Mouse (Mus musculus): ENCODE results near the gene Ubap2. TPM values are rescaled to one million over a fixed set of nuclear protein-coding genes. Genes with fewer than 3 reads are reported as not detected.

Gene Ubap2
- 50.1 and 60.2 TPM in 2 replicates for polyA plus RNA-seq (2015; fragmentation: Nextera tagmentation; extraction: Ambion mirVana)

DNA sequence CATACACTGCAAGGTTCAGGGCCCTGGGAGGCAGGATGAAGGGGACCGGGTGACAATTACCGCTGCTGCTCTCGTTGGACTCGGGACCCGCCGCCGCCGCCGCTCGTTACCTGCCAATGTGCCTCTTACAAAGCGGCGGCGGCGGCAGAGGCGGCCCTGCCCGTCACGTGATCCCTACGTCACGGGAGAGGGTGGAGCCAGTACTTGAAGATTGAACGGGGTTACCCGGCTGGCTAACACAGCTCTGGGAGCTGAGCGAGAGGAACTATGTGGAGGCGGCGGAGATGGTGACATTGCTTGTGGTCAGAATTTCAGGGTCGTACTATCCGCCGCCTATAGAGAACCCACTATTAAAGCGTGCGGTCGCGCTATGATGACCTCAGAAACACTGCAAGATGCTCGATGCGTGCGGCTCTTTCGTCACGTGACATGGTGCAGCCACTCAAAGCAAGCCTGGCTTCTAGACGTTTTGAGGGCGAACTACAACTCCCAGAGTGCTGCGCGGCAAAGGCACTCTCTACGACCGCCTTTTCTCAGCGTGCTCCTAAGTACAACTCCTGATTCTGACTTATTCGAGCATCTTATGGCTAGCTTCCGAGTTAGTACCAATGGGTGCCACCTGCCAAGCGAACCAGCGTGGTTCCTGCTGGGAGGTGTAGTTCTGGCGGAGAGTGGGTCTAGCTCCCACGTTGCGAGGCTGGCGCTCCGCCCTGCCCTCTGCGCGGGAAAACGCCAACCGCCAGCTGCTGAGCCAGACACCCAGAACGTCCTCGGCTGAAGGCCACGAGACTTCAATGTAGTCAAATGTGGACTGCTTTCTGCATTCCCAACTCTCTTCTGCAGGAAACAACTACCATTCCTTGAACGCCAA, at the start of gene Ubap2:
TSS of gene Ubap2 (minus strand) at position 165 of the 871 bp plus-strand sequence.
- WGBS = under 1% methylated on average over 60 of the region's 60 CpGs
- peak within 1 kb of the TSS; percentile 83 for H3K9ac ChIP-seq (ENCODE audit: low read depth, low read length)

DNA sequence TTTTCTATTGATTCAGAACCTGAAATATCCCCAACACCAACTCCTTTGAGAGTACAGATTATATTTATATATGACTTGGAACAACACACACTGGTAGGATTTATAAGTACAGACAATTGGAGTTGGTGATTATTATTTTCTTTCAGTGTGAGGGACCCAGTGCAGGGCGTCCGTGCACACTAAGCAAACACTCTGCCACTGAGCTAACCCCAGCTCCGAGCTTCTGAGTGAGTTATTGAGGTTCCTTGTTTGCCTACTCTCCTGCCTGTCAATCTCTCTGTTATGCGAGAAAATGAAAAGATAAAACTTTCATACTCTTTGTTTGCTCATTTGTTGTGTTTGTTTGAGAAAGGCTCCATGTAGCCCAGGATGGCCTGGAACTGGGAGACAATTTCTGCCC, 46.0 kb upstream of the Ubap2 start:
- no peak for ATAC-seq
- WGBS = 76% methylated on average over 4 of the region's 4 CpGs

More for the DNA sequence above, at the start of gene Ubap2:
- H3K9me3 ChIP-seq (ENCODE audit: control insufficient read depth, low read length) = no peaks in the 10 kb centered on the region
- peak within 1 kb of the TSS; percentile 94 for H3K4me2 ChIP-seq (ENCODE audit: low read length)
- peak; percentile 98 for ATAC-seq
- H3K27me3 ChIP-seq (replicated peaks; ENCODE audit: control insufficient read depth, insufficient read depth, low read length) = no peaks in the 10 kb centered on the region
- peaks cover 27% of the 10 kb centered on the region for H3K4me1 ChIP-seq (ENCODE audit: control insufficient read depth, insufficient read depth, low read depth, low read length)
- peak within 1 kb of the TSS; percentile 66 for H3K4me3 ChIP-seq (ENCODE audit: low read length)
- H3K27ac ChIP-seq (ENCODE audit: low read depth, low read length) = peak within 1 kb of the TSS; percentile 95
- peaks cover 2% of the 10 kb centered on the region; the same call in 1 of the 2 replicates for H3K36me3 ChIP-seq (ENCODE audit: control insufficient read depth, insufficient read depth, low read length)

GRCm38 (mm10) chr4:41318267-41318666, 43.3 kb upstream of the Ubap2 start:
- H3K27ac ChIP-seq (ENCODE audit: low read depth, low read length) = no peak overlapping the region
- no peak overlapping the region for H3K9ac ChIP-seq (ENCODE audit: low read depth, low read length)
- no peak overlapping the region for H3K4me3 ChIP-seq (ENCODE audit: low read length)
- H3K9me3 ChIP-seq (ENCODE audit: control insufficient read depth, low read length) = no peaks in the 10 kb centered on the region
- no peaks in the 10 kb centered on the region for H3K27me3 ChIP-seq (replicated peaks; ENCODE audit: control insufficient read depth, insufficient read depth, low read length)
- 84% methylated on average over 5 of the region's 5 CpGs for WGBS
- peaks cover 8% of the 10 kb centered on the region for H3K4me1 ChIP-seq (ENCODE audit: control insufficient read depth, insufficient read depth, low read depth, low read length)
- ATAC-seq = no peak
- H3K36me3 ChIP-seq (ENCODE audit: control insufficient read depth, insufficient read depth, low read length) = no peaks in the 10 kb centered on the region
- H3K4me2 ChIP-seq (ENCODE audit: low read length) = no peak overlapping the region

More for the DNA sequence above, 46.0 kb upstream of the Ubap2 start:
- Histone ChIP-seq H3K36me3 (ENCODE audit: control insufficient read depth, insufficient read depth, low read length) (no peaks in the 10 kb centered on the region), H3K9ac (ENCODE audit: low read depth, low read length) (no peak overlapping the region), H3K4me3 (ENCODE audit: low read length) (no peak overlapping the region), H3K4me1 (ENCODE audit: control insufficient read depth, insufficient read depth, low read depth, low read length) (no peaks in the 10 kb centered on the region), H3K27me3 (replicated peaks; ENCODE audit: control insufficient read depth, insufficient read depth, low read length) (no peaks in the 10 kb centered on the region), H3K9me3 (ENCODE audit: control insufficient read depth, low read length) (no peaks in the 10 kb centered on the region), H3K4me2 (ENCODE audit: low read length) (no peak overlapping the region), H3K27ac (ENCODE audit: low read depth, low read length) (no peak overlapping the region)

DNA sequence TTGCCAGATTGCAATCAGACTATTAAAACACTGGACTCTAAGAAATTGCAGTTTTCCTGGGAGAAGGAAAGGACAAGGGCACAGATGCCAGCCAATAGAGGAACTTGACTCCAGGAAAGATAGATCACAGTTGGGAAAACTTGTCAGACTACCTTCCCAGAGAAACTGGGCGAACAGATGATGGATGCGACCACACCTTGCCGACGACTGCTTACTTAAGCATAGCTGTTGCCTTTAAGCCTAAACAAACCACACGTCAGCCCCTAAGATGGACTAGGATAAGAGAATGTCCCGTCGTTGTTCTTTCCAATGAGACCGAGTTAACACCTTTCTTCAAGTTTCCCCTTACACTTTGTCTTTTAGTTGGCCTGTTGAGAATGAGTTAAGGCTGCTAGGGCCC, 40.2 kb upstream of the Ubap2 start:
- peak overlapping the region; percentile 92 for H3K4me2 ChIP-seq (ENCODE audit: low read length)
- H3K4me1 ChIP-seq (ENCODE audit: control insufficient read depth, insufficient read depth, low read depth, low read length) = peaks cover 16% of the 10 kb centered on the region
- H3K4me3 ChIP-seq (ENCODE audit: low read length) = peak overlapping the region; percentile 100
- 57% methylated on average over 8 of the region's 8 CpGs for WGBS
- peak overlapping the region; percentile 92 for H3K9ac ChIP-seq (ENCODE audit: low read depth, low read length)
- H3K27me3 ChIP-seq (replicated peaks; ENCODE audit: control insufficient read depth, insufficient read depth, low read length) = no peaks in the 10 kb centered on the region
- no peaks in the 10 kb centered on the region for H3K9me3 ChIP-seq (ENCODE audit: control insufficient read depth, low read length)
- H3K27ac ChIP-seq (ENCODE audit: low read depth, low read length) = peak overlapping the region; percentile 96
- 0 out of 2 replicates have a peak, but pooled peaks cover 5% of the 10 kb centered on the region for H3K36me3 ChIP-seq (ENCODE audit: control insufficient read depth, insufficient read depth, low read length)
- no peak for ATAC-seq

GRCm38 (mm10) chr4:41314141-41315129, 39.5 kb upstream of the Ubap2 start, which contains the start of gene Dcaf12:
TSS of gene Dcaf12 (minus strand) at chr4:41314889.
- no peaks in the 10 kb centered on the region for H3K9me3 ChIP-seq (ENCODE audit: control insufficient read depth, low read length)
- peak within 1 kb of the TSS; percentile 92 for H3K9ac ChIP-seq (ENCODE audit: low read depth, low read length)
- H3K36me3 ChIP-seq (ENCODE audit: control insufficient read depth, insufficient read depth, low read length) = peaks cover 8% of the 10 kb centered on the region
- peak within 1 kb of the TSS; percentile 100 for H3K4me3 ChIP-seq (ENCODE audit: low read length)
- ATAC-seq = peak; percentile 97
- peak within 1 kb of the TSS; percentile 92 for H3K4me2 ChIP-seq (ENCODE audit: low read length)
- no peaks in the 10 kb centered on the region for H3K27me3 ChIP-seq (replicated peaks; ENCODE audit: control insufficient read depth, insufficient read depth, low read length)
- under 1% methylated on average over 70 of the region's 70 CpGs for WGBS
- H3K4me1 ChIP-seq (ENCODE audit: control insufficient read depth, insufficient read depth, low read depth, low read length) = peaks cover 16% of the 10 kb centered on the region
- peak within 1 kb of the TSS; percentile 96 for H3K27ac ChIP-seq (ENCODE audit: low read depth, low read length)

DNA sequence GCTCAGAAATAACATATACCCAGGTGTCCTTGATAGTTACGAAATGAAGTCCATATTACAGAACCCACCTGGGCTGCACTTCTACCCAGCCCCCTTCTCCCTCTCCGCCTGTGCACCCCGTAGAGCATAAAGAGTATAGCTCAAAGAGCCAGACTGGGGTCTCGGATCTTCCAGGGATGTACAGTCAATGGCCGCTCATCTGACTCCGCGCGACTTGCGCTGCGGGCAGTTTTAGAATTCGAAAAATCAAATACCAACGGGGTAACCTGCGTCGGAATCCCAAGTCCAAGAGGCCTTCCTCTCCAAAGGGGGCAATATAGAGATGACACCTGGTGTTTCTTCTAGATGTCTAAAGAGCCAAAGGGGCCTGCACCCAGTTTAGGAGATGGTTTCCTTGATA, 38.8 kb upstream of the Ubap2 start:
- no peak for ATAC-seq
- WGBS = 16% methylated on average over 14 of the region's 14 CpGs

DNA sequence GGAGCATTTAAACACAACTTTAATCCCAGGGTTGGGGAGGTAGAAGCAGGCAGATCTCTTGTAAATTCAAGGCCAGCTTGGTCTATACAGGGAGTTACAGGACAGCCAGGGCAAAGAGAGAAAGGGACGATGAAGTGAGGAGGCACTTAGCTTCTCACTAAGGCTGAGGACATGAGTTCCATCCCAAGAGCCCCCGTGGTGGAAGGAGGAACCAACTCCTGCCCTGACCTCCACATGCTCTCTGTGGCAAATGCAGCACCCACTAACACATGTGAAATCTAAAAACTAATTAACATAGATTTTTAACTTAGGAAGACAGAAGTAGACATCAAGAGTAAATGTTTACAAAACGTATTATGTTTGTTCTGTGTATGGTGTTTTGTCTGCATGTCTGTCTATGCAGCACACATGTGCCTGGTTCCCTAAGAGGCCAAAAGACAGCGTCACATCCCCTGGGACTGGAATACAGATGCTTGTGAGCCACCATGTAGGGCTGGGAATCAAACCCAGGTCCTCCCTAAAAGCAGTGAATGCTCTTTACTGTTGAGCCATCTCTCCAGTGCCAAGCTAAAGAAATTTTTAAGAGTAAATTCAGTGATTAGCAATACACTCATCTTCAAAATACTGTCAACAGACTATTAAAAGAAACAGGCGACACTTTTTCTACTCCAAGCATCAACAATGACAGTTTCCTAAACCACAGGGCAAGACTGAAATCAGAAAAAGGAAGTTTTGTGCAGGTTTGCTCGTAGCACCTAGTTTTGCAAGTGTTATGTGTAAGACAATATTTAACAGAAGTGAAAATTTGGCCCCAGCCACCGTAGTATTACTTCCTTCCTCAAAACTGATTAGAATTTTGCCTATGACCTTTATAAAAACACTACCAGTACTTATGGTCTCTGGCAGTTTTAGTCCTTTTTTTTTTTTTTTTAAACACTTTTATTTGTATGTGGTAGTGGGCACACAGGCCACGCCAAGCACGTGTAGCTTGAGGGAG, 35.9 kb upstream of the Ubap2 start:
- Histone ChIP-seq H3K27ac (ENCODE audit: low read depth, low read length) (no peak overlapping the region), H3K36me3 (ENCODE audit: control insufficient read depth, insufficient read depth, low read length) (peaks cover 11% of the 10 kb centered on the region), H3K27me3 (replicated peaks; ENCODE audit: control insufficient read depth, insufficient read depth, low read length) (no peaks in the 10 kb centered on the region), H3K9me3 (ENCODE audit: control insufficient read depth, low read length) (no peaks in the 10 kb centered on the region), H3K4me3 (ENCODE audit: low read length) (no peak overlapping the region), H3K4me1 (ENCODE audit: control insufficient read depth, insufficient read depth, low read depth, low read length) (peaks cover 16% of the 10 kb centered on the region), H3K4me2 (ENCODE audit: low read length) (no peak overlapping the region), H3K9ac (ENCODE audit: low read depth, low read length) (no peak overlapping the region)
- WGBS = 92% methylated on average over 9 of the region's 9 CpGs
- ATAC-seq = no peak

More for the DNA sequence above, 38.8 kb upstream of the Ubap2 start:
- Histone ChIP-seq H3K4me1 (ENCODE audit: control insufficient read depth, insufficient read depth, low read depth, low read length) (peaks cover 16% of the 10 kb centered on the region), H3K9ac (ENCODE audit: low read depth, low read length) (peak overlapping the region; percentile 92), H3K36me3 (ENCODE audit: control insufficient read depth, insufficient read depth, low read length) (peaks cover 8% of the 10 kb centered on the region), H3K9me3 (ENCODE audit: control insufficient read depth, low read length) (no peaks in the 10 kb centered on the region), H3K4me2 (ENCODE audit: low read length) (peak overlapping the region; percentile 92), H3K4me3 (ENCODE audit: low read length) (peak overlapping the region; percentile 100), H3K27ac (ENCODE audit: low read depth, low read length) (peak overlapping the region; percentile 96; the same call in 1 of the 2 replicates), H3K27me3 (replicated peaks; ENCODE audit: control insufficient read depth, insufficient read depth, low read length) (no peaks in the 10 kb centered on the region)

GRCm38 (mm10) chr4:41307406-41307805, 32.5 kb upstream of the Ubap2 start:
- Histone ChIP-seq H3K27me3 (replicated peaks; ENCODE audit: control insufficient read depth, insufficient read depth, low read length) (no peaks in the 10 kb centered on the region), H3K4me3 (ENCODE audit: low read length) (no peak overlapping the region), H3K9ac (ENCODE audit: low read depth, low read length) (no peak overlapping the region), H3K36me3 (ENCODE audit: control insufficient read depth, insufficient read depth, low read length) (peaks cover 13% of the 10 kb centered on the region), H3K9me3 (ENCODE audit: control insufficient read depth, low read length) (no peaks in the 10 kb centered on the region), H3K4me2 (ENCODE audit: low read length) (no peak overlapping the region), H3K4me1 (ENCODE audit: control insufficient read depth, insufficient read depth, low read depth, low read length) (no peaks in the 10 kb centered on the region; the same call in 1 of the 2 replicates), H3K27ac (ENCODE audit: low read depth, low read length) (no peak overlapping the region)
- ATAC-seq = no peak
- WGBS = 78% methylated on average over 6 of the region's 6 CpGs
